Mouse (Mus musculus) urinary bladder, postnatal 10 days (tissue): ENCODE data around the gene Dixdc1.
"Not testable (repeated sequence)": the region's sequence is repeated elsewhere in the genome, so short reads cannot be mapped to it uniquely, and the experiment has no call there.

Experiments used
- DNase-seq: peaks from one replicate; pipeline ENCODE4 v3.0.0; 2022; ENCODE audit warnings: low spot score

Dixdc1 gene

GRCm38 (mm10) chr9:50646826-50647370 lies 92.4 kb downstream of the Dixdc1 start:
- no peak for DNase-seq

DNA sequence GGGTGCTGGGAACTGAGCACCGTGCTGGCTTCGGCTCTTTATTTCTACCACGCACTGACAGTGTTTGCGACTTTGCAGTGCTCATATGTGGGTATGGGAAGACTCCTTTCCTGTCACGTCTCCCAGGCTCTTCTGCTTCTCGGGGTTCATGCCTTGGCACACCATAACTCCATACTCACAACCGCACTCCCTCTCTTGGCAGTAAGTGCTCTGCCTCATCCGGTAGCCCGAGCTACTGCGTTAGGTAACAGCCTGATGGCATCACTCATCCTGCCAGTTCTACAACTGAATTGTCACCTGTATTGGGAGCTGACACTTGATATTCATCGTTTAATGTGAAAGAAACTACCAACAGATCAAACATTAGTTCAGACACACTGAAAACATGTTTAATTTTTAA lies 105.0 kb downstream of the Dixdc1 start:
- no peak for DNase-seq

GRCm38 (mm10) chr9:50633059-50633458 lies 106.3 kb downstream of the Dixdc1 start:
- DNase-seq = no peak

GRCm38 (mm10) chr9:50632016-50632688 lies 107.2 kb downstream of the Dixdc1 start:
- no peak for DNase-seq

DNA sequence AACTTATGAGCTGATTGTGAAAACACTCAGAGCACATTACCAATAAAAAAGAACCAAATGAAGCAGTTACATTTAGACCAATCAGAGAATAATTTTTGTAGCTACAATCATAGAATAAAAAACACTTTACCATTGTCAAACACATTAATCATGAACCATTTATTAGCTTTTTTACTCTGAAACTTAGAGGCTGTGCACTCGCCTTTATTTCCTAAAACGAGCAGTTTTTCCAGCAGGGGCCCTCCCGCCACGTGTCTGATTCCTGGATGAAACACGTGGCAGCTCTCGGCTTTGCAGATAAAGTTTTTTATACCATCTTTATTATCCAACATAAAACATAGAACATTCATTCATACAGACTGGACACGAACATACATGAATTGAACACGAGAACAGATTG lies 108.4 kb downstream of the Dixdc1 start:
- not testable (repeated sequence) for DNase-seq

- no peak for DNase-seq
These were observed 121.5 kb downstream of the Dixdc1 start for GRCm38 (mm10) chr9:50617794-50618330.

- DNase-seq = peak; percentile 33
These were observed 122.3 kb downstream of the Dixdc1 start, which contains the start of the genes Pih1d2 and Nkapd1 for GRCm38 (mm10) chr9:50616766-50617603. Gene Pih1d2, plus strand, starts transcription at chr9:50617321. Gene Nkapd1, minus strand, starts transcription at chr9:50617464.

GRCm38 (mm10) chr9:50616161-50616560 lies 123.2 kb downstream of the Dixdc1 start:
- DNase-seq = no peak
